Mouse (Mus musculus) heart, postnatal 4 days (tissue): ENCODE measurements at regions not wholly inside any gene's neighbourhood (a gene's known extent, or its start where the extent isn't known, plus 50 kb on each side); places are given as distances from the start of the nearest gene placed in this dataset.

Experiments used
- DNase-seq: peaks from one replicate; pipeline ENCODE4 v3.0.0; 2021

DNA sequence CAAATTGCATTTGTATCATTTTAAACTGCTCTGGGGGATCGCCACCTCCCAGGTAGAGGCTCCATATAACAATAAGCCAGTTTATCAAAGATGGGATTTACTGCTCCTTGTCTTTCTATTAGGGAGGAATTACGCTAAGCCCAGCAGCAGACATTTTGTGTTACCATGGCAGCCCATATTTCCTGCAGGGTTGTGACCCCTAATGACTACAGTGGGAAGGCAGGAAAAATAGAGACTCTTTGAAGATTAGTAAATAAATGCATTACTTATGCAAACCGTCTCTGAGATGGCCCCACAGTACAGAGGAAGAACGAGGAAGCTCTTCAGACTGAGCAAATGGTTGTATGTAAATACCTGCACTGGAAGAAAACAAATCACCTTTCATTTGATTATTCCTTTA is 237.5 kb upstream of the Zic3 start:
- no peak for DNase-seq

DNA sequence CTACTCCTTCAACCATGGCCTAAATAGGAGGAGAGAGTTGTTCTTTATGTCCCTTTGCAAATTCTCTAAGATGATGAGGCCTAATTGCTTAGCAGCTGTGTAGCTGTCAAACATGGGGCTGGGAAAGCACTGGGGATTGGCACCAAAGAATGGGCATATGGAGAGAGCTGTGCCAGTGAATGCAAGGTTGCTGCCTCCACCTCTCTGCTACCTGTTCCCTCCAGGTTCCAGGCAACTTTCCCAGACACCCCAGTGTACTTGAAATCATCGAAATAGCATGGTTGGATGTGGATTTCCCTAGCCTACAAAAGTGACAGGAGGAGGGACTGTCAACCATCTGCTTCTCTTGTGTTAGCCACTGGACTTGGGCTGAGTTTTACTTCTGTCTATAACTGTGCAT is 234.9 kb upstream of the Zic3 start:
- DNase-seq = no peak

DNA sequence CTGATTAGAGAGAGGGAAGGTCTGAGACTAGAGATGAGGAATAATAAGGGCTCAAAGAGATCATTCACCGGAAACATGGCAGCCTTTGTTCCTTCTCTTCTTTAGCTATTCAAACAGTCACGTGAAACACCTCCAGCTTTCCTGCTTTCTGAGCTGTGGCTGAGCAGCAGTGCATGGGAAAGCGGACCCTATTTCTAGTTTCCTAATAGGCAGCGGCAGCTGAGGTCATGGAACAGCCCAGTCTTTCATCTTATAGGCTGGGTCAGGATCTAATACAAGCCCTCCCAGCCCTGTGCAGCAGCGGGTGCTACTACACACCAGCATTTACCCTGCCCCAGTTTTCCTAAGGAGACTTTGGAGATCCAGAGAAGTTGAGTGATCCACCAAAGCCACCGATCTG is 224.5 kb upstream of the Zic3 start:
- DNase-seq = no peak

GRCm38 (mm10) chrX:57798394-57798793 is 224.1 kb upstream of the Zic3 start:
- no peak for DNase-seq

DNA sequence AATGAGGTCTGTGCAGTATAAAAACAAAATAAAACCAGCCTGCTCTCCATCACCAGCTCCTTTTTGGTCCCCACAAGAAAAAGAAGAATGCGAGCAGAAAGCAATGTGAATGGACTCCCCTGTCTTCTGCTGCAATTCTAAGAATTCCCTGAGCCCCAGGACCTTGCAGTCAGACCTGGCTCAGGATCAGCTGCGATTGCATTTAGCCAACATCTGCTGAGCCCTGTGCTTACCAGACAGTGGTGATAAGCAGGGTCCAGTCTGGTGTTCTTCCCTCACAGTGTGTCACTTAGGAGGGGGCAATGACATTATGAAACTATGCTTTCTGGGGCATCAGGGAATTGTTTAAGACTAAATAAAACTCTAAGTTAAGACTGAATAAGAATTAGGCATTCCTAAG is 223.6 kb upstream of the Zic3 start:
- DNase-seq = peak; percentile 5
